Mouse (Mus musculus) CH12.LX (cell line): ENCODE results near the gene Ass1. TPM values are rescaled to one million over a fixed set of nuclear protein-coding genes. Genes with fewer than 3 reads are reported as not detected.

Source experiments
- DNase-seq: peaks from one replicate; pipeline ENCODE4 v3.0.0-alpha.2; 2013; ENCODE audit errors: extremely low read depth
- H3K27ac ChIP-seq: 2 replicates; pipeline ENCODE4 v1.5.1; 2012; ENCODE audit warnings: low read depth, mild to moderate bottlenecking, control low read depth, moderate library complexity; ENCODE audit not compliant: insufficient read depth
- H3K27me3 ChIP-seq: replicated peaks from 2 replicates; pipeline ENCODE3; 2012; ENCODE audit warnings: inconsistent platforms
- H3K36me3 ChIP-seq, 2 experiments: replicated peaks in 1 of 2; 2 replicates each; pipeline versions ENCODE3 to v1.6.1; 2012; ENCODE audit warnings: inconsistent platforms in 1 of 2, low read length in 1 of 2, mild to moderate bottlenecking in 1 of 2, mixed read lengths in 1 of 2, moderate library complexity in 1 of 2; ENCODE audit not compliant: control insufficient read depth in 1 of 2, insufficient read depth in 1 of 2
- H3K4me1 ChIP-seq, 2 experiments: 2 replicates each; pipeline ENCODE4 v1.6.1; 2012; ENCODE audit warnings: inconsistent platforms in 1 of 2, moderate library complexity in 1 of 2; ENCODE audit not compliant: insufficient read depth in 2 of 2, control insufficient read depth in 1 of 2
- H3K4me2 ChIP-seq: 2 replicates; pipeline ENCODE4 v1.6.1; 2012; ENCODE audit warnings: low read depth, mild to moderate bottlenecking, control low read depth; ENCODE audit not compliant: poor library complexity, insufficient read depth, severe bottlenecking
- H3K4me3 ChIP-seq, 3 experiments: fragments of 150-350 bp in 1 of 3; sonication (generic) in 1 of 3; replicated peaks in 1 of 3; 2 replicates each; pipeline versions ENCODE3 to v1.5.1; 2011 to 2012; ENCODE audit warnings: low read depth in 2 of 3, low read length in 2 of 3, mild to moderate bottlenecking in 2 of 3, moderate library complexity in 2 of 3, control low read depth in 1 of 3, improper control_type of control experiment in 1 of 3, inconsistent platforms in 1 of 3, mixed read lengths in 1 of 3; ENCODE audit not compliant: poor library complexity in 1 of 3
- H3K79me2 ChIP-seq: replicated peaks from 2 replicates; pipeline ENCODE4 v1.6.1; 2012; ENCODE audit warnings: mild to moderate bottlenecking, moderate library complexity; ENCODE audit not compliant: control insufficient read depth, poor library complexity, insufficient read depth, severe bottlenecking; ENCODE audit errors: extremely low read depth
- H3K9ac ChIP-seq: 2 replicates; pipeline ENCODE4 v1.6.1; 2012; ENCODE audit warnings: low read depth, mild to moderate bottlenecking, control low read depth, moderate library complexity; ENCODE audit not compliant: insufficient read depth
- H3K9me3 ChIP-seq: replicated peaks from 2 replicates; pipeline ENCODE3; 2012; ENCODE audit warnings: low read length, inconsistent platforms, mixed read lengths
- CHD1 ChIP-seq: IDR thresholded peaks from 2 replicates; pipeline ENCODE4 v1.6.1; 2012; ENCODE audit warnings: low read depth, low read length, improper control_type of control experiment, inconsistent platforms
- CTCF ChIP-seq, 2 experiments: IDR thresholded peaks in 1 of 2; conservative IDR thresholded peaks in 1 of 2; 2 replicates each; pipeline ENCODE4 v1.5.1; 2011 to 2012; ENCODE audit warnings: low read depth in 2 of 2, low read length in 2 of 2, improper control_type of control experiment in 1 of 2, inconsistent platforms in 1 of 2, mild to moderate bottlenecking in 1 of 2, moderate library complexity in 1 of 2
- E2F4 ChIP-seq: IDR thresholded peaks from 2 replicates; pipeline ENCODE4 v1.6.1; 2011; ENCODE audit warnings: low read depth, low read length, improper control_type of control experiment; ENCODE audit not compliant: insufficient replicate concordance
- EP300 ChIP-seq: IDR thresholded peaks from 2 replicates; pipeline ENCODE4 v1.6.1; 2011; ENCODE audit warnings: low read length, improper control_type of control experiment
- ETS1 ChIP-seq: conservative IDR thresholded peaks from 2 replicates; pipeline ENCODE4 v1.6.1; 2012; ENCODE audit warnings: low read depth, mild to moderate bottlenecking, inconsistent platforms, low read length, improper control_type of control experiment, moderate library complexity
- IRF4 ChIP-seq: IDR thresholded peaks from 2 replicates; pipeline ENCODE4 v1.6.1; 2014; ENCODE audit warnings: low read depth, mild to moderate bottlenecking, inconsistent platforms, low read length, improper control_type of control experiment
- JUND ChIP-seq: conservative IDR thresholded peaks from 2 replicates; pipeline ENCODE4 v1.6.1; 2011; ENCODE audit warnings: low read depth, low read length, improper control_type of control experiment
- MAX ChIP-seq: IDR thresholded peaks from 2 replicates; pipeline ENCODE4 v1.6.1; 2011; ENCODE audit warnings: low read length, improper control_type of control experiment
- MAZ ChIP-seq: IDR thresholded peaks from 2 replicates; pipeline ENCODE4 v1.6.1; 2012; ENCODE audit warnings: low read depth, mild to moderate bottlenecking, inconsistent platforms, low read length, improper control_type of control experiment, moderate library complexity
- MEF2A ChIP-seq: IDR thresholded peaks from 2 replicates; pipeline ENCODE4 v1.6.1; 2014; ENCODE audit warnings: low read depth, mild to moderate bottlenecking, inconsistent platforms, low read length, improper control_type of control experiment, borderline replicate concordance
- MXI1 ChIP-seq: IDR thresholded peaks from 2 replicates; pipeline ENCODE4 v1.6.1; 2011; ENCODE audit warnings: mild to moderate bottlenecking, low read depth, low read length, improper control_type of control experiment
- NELFE ChIP-seq: IDR thresholded peaks from 2 replicates; pipeline ENCODE4 v1.6.1; 2011; ENCODE audit warnings: low read depth, low read length, improper control_type of control experiment
- NRF1 ChIP-seq: IDR thresholded peaks from 2 replicates; pipeline ENCODE4 v1.6.1; 2014; ENCODE audit warnings: low read depth, mild to moderate bottlenecking, inconsistent platforms, low read length, improper control_type of control experiment, moderate library complexity
- SIN3A ChIP-seq: IDR thresholded peaks from 2 replicates; pipeline ENCODE4 v1.6.1; 2012; ENCODE audit warnings: low read length, improper control_type of control experiment, inconsistent platforms
- TBP ChIP-seq: conservative IDR thresholded peaks from 2 replicates; pipeline ENCODE4 v1.6.1; 2011; ENCODE audit warnings: low read depth, low read length, improper control_type of control experiment
- TCF12 ChIP-seq: IDR thresholded peaks from 2 replicates; pipeline ENCODE4 v1.6.1; 2014; ENCODE audit warnings: low read depth, mild to moderate bottlenecking, inconsistent platforms, low read length, improper control_type of control experiment
- UBTF ChIP-seq: IDR thresholded peaks from 2 replicates; pipeline ENCODE4 v1.6.1; 2012; ENCODE audit warnings: low read depth, mild to moderate bottlenecking, inconsistent platforms, low read length, improper control_type of control experiment, moderate library complexity
- USF1 ChIP-seq: IDR thresholded peaks from 2 replicates; pipeline ENCODE4 v1.6.1; 2014; ENCODE audit warnings: low read depth, mild to moderate bottlenecking, inconsistent platforms, low read length, improper control_type of control experiment
- USF2 ChIP-seq: conservative IDR thresholded peaks from 2 replicates; pipeline ENCODE4 v1.6.1; 2011; ENCODE audit warnings: low read depth, low read length, improper control_type of control experiment
- ZC3H11A ChIP-seq: IDR thresholded peaks from 2 replicates; pipeline ENCODE4 v1.6.1; 2012; ENCODE audit warnings: low read depth, mild to moderate bottlenecking, inconsistent platforms, low read length, improper control_type of control experiment
- ZNF384 ChIP-seq: IDR thresholded peaks from 2 replicates; pipeline ENCODE4 v1.6.1; 2012; ENCODE audit warnings: low read depth, low read length, improper control_type of control experiment, inconsistent platforms
- dilution Hi-C: fragments of 300-500 bp; cut with MboI; formaldehyde crosslinking; loops from 2 replicates; pipeline ENCODE4 v1.14.3; 2020; ENCODE audit warnings: low sequenced_read_pairs; ENCODE audit not compliant: extremely low pct_unique_long_range_greater_than_20kb, extremely low pct_ligation_motif_present
- in situ Hi-C: fragments of 300-500 bp; cut with MboI; formaldehyde crosslinking; loops from 3 replicates; pipeline ENCODE4 v1.14.3; 2019; ENCODE audit warnings: low sequenced_read_pairs, low pct_ligation_motif_present, low pct_unique_long_range_greater_than_20kb, mixed read lengths
- polyA plus RNA-seq: library from polyadenylated mRNA; unstranded; fragments of >175 nt; gene quantifications from 2 replicates; pipeline ENCODE4 v1.2.1, GENCODE M21; 2012; ENCODE audit warnings: low read depth; ENCODE audit not compliant: insufficient read length
- total RNA-seq, 2 experiments: library from RNA; depleted of rRNA; stranded (reverse); fragments of 300-350 nt in 1 of 2; fragments of >200 nt in 1 of 2; gene quantifications; 2 replicates each; pipeline ENCODE4 v1.2.3; 2012 to 2014

Ass1 gene
- total and polyA plus RNA-seq, 3 experiments, result 45.1 to 211 (median 87.8) TPM

DNA sequence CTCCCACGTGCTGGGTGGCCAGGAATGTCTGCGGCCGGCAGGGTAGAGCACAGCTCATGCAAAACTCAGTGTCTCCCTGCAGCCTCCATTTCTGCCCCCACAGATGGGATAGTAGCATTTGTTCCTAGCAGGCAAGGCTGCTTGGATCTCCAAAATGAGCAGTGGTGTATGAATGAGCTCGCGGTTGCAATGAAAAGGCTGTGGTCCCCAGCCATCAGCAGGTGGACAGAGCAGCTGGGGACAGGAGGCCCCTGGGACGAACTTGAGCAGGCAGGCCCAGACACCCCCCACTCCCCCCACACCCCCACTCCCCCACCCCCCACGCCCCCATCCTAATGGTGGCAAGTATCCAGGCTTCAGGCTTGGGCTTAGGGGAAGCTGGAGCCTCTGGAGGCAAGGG lies 27.1 kb downstream of the Ass1 start:
- Histone ChIP-seq H3K9ac (no peak overlapping the region), H3K27ac (no peak overlapping the region), H3K4me2 (no peak overlapping the region), H3K4me1 (peaks cover 17 to 26% of the 10 kb centered on the region in 2 experiments), H3K27me3 (no peaks in the 10 kb centered on the region), H3K9me3 (peaks cover 2% of the 10 kb centered on the region), H3K79me2 (no peaks in the 10 kb centered on the region), H3K4me3 (no peak overlapping the region), H3K36me3 (peaks cover 8 to 96% of the 10 kb centered on the region in 2 experiments)
- in situ Hi-C loops, result loop anchor here (25.0 kb wide), 1 partner anchor 290 kb away; no protein-coding TSS in a partner anchor
- TF ChIP-seq CHD1 (no peak), JUND (no peak)
- no peak for DNase-seq
- dilution Hi-C loops, result no loop called here

DNA sequence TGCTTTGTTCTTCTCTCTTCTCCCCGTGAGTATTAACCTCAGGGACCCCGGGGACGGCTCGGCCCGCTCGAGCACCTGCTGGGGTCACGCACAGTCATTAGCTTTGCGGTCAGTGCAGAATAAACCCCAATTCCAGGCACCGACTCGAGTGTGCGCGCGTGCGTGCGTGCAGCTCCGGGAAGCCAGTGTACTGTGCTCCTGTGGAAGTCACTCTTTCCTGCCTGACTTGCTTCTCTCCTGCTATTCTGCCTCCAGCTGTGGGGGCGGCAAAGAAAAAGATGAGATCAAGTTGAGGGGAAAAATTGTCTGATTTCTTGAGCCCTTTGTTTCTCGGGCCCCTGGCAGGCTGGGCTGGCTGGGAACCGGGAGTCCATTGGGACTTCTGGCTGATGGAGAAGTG lies 27.6 kb downstream of the Ass1 start:
- no peak overlapping the region for H3K27ac ChIP-seq
- in situ Hi-C loops (loop anchor here (25.0 kb wide), 1 partner anchor 290 kb away; no protein-coding TSS in a partner anchor), dilution Hi-C loops (no loop called here)

DNA sequence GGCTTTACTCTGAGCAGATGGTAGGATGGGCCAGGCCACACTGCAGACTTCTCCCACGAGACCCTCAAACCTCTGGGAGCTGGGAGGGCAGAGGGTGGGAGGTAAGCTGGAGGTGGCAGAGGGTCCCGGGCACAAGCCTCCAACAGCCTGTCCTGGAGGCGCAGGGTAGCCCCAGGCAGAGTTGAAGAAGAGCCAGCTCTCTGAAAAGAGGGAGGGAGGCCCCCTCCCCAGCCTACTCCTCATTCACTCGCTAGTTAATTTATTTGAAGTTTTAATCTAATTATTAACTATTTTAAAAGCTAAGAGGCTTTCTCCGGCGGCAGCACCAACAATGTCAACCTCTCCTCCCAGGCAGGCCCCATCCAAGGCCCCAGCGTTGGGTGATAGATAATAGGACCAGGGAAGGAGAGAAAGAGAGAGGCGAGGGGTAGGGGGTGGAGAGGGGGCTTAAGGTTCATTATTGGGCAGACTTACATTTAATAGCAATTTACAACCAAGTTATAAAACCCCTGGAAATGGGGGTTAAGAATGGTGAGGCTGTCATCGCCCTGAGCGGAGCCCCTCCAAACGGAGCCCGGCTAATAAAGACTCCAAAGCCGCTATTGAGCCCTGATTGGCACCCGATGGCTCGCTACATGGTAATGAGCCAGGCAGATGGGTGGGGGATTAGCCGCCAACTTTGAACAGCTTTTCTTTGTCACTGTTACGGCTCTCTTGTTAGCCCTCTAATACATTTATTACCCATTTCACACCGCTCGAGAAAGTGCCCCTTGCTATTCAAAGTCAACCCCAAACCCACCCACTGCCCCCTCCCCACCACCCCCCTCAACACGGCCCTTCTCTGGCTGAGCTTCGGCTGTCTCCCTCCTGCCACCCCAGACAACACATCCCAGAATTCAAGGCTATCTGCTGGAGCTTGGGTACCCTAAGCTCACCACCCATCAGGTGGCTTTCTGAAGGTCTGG lies 29.6 kb downstream of the Ass1 start:
- Histone ChIP-seq H3K4me1 (peaks cover 5 to 6% of the 10 kb centered on the region in 2 experiments), H3K27ac (no peak overlapping the region), H3K9ac (no peak overlapping the region), H3K36me3 (peaks cover 8 to 97% of the 10 kb centered on the region in 2 experiments), H3K4me3 (no peak overlapping the region), H3K79me2 (no peaks in the 10 kb centered on the region), H3K4me2 (no peak overlapping the region), H3K27me3 (no peaks in the 10 kb centered on the region), H3K9me3 (no peaks in the 10 kb centered on the region)
- no peak for DNase-seq
- dilution Hi-C loops, result no loop called here
- in situ Hi-C loops, result loop anchor here (25.0 kb wide), 1 partner anchor 288 kb away; no protein-coding TSS in a partner anchor
- TF ChIP-seq E2F4, result no peak
- TF ChIP-seq SIN3A, result no peak
- TF ChIP-seq ZC3H11A, result no peak
- TF ChIP-seq MAX, result no peak
- TF ChIP-seq NRF1, result no peak
- no peak for TF ChIP-seq MEF2A
- no peak for TF ChIP-seq TBP
- no peak for TF ChIP-seq IRF4
- TF ChIP-seq ZNF384, result no peak
- TF ChIP-seq USF2, result no peak
- no peak for TF ChIP-seq NELFE
- no peak for TF ChIP-seq ETS1
- TF ChIP-seq EP300, result no peak
- no peak for TF ChIP-seq USF1
- TF ChIP-seq JUND, result no peak

More for the DNA sequence above, 27.6 kb downstream of the Ass1 start:
- Histone ChIP-seq H3K4me3 (no peak overlapping the region), H3K27me3 (no peaks in the 10 kb centered on the region), H3K79me2 (no peaks in the 10 kb centered on the region), H3K4me1 (peaks cover 17 to 26% of the 10 kb centered on the region in 2 experiments), H3K4me2 (no peak overlapping the region), H3K9me3 (no peaks in the 10 kb centered on the region), H3K9ac (no peak overlapping the region), H3K36me3 (peaks cover 8 to 97% of the 10 kb centered on the region in 2 experiments)
- no peak for DNase-seq
- TF ChIP-seq USF1 (no peak), UBTF (no peak), CHD1 (no peak), CTCF (conservative IDR thresholded peaks at IDR 0.05 in 1 of 2, IDR thresholded peaks at IDR 0.05 in 1 of 2; ENCODE audit: low read depth in 2 of 2, low read length in 2 of 2) (no peak), SIN3A (no peak), TCF12 (no peak), MAZ (no peak), JUND (no peak), MXI1 (no peak)
